Mouse (Mus musculus) skeletal muscle tissue, adult 2 months (tissue): ENCODE measurements around the gene Mertk.

Experiments
- DNase-seq: peaks from one replicate; pipeline ENCODE4 v3.0.0-alpha.2; 2012; ENCODE audit warnings: low read depth, low spot score

Gene Mertk

DNA sequence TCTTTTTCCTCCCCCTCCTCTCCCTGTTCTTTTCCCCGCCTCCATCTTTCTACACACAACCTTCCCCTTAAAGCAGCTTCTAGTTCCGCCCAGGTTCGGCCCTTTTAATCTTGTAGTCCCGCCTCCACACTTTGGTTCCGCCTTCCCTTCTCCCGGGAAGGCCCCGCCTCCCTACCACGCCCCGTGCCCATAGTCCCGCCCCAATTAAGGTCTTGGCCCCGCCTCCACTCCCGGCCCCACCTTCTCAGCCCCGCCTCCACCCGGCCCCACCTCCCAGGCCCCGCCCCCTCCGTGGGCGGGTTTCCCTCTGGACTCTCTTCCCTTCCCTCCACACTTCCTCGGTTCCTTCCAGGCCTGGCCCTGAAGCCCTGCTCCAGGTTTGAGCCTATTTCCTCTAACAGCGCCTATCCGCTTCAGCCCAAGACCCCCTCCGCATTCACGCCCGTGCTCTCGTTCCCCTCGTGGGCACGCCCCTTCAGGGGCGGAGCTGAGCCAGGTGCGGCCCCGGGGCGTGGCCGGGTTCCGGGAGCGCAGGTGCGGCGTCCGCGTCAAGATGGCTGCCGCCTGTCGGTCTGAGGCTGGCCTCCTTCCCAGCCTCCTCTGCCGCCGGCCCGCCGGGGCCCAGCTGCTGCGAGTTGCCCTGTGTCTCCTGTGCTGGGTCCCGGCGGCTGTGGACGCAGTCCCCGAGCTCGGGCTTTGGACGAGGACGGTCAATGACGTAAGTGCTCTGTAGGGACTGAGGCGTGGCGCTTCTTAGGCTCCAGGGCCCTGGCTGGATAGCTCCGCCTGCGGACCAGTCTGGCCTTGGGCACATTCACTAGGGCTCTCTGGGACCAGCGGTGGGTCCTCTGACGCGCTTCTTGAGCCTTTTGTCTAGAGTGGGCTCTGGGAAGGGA, 119.3 kb downstream of the Mertk start, which contains the start of gene Tmem87b:
TSS of gene Tmem87b (plus strand) at position 333 of the 896 bp plus-strand sequence.
- peak; percentile 97 for DNase-seq

DNA sequence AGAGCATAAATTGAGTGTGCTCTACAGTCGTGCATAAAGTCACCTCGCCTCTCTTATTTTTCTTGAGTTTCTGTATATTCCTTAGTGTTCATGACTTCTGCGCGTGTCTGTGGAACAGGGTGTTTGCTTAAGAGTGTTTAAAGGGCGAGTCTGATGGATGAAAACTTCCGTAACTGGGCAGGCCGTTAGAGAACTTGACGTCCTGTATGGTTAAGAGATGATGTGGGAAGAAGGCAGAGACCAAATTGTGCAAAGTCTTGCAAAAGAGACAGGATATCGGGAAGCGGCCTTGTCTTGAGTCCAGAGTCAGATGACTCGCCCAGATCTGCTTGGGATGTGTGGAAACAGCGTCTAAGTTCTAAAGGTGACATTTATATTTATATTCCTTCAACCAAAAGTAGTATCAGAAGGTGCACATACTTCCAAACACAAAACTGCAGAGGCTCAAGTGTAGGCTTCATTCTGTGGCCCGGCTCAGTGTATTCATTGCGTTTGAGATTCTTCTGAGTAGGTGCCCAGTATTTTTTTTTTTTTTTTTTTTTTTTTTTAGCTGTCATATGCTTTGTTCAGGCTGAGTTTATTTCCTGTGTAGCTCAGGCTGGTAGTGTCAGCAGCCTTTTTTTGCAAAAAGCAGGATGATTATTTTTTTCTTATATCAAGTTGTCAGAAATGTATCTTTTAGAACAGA, 120.3 kb downstream of the Mertk start:
- DNase-seq, result peak; percentile 45

- DNase-seq, result no peak
Measured at GRCm38 (mm10) chr2:128820631-128821030, 121.9 kb downstream of the Mertk start.

DNA sequence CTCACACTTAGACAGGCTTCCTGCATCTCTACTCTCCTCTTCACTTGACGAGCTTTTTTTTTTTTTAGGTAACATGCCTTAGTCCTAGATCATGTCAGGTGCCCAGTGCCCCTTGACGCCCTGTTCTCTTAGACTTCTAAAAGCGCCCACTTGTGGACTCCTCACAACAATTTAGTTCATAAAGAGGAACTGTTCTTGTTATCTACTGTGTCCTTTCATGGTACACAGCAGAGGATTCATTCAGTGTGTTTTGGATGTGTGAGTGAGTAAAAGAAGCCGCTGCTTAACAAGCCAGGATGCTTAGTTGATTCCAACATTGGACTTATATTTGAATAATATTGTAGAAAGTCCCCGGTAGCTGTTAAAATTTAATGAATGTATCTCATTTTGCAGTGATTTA, 125.1 kb downstream of the Mertk start:
- DNase-seq, result no peak

- no peak for DNase-seq
Measured at GRCm38 (mm10) chr2:128827787-128828186, 129.0 kb downstream of the Mertk start.

DNA sequence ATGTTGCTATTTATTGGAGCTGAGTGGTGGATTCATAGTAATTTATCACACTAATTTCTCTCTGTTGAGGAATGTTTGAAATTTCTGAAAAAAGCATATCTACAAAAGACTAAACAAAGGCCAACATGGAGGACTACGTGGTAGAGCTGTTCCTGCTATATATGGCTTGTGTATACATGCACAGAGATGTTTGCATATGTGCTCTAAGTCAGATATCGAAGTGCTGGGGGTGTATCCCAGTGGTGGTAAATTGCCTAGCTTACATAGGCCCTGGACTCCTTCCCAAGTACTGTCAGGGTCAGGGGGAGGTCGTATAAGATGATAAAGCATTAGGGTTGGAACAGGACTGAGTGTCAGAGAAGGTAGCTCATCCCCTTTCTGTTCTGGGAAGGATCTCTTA, 133.9 kb downstream of the Mertk start:
- DNase-seq, result no peak

DNA sequence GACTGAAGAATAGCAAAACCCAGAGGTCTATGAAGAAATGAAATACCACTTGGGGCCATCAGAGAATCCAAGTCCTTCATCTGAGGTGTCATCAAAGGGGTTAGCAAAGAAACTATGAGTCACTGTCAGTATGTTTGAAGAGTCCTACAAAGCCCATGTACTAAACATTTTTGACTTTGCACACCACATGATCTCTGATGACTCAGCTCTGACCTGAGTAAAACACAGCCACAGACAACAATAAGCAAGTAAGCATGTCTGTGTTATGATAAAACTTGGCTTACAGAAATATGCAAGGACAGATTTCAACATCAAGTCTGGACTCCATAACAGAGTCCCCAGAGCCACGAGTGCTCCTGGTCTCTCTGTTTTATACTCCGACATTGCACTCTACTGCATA, 134.3 kb downstream of the Mertk start:
- DNase-seq, result no peak

GRCm38 (mm10) chr2:128833435-128833834, 134.7 kb downstream of the Mertk start:
- no peak for DNase-seq

DNA sequence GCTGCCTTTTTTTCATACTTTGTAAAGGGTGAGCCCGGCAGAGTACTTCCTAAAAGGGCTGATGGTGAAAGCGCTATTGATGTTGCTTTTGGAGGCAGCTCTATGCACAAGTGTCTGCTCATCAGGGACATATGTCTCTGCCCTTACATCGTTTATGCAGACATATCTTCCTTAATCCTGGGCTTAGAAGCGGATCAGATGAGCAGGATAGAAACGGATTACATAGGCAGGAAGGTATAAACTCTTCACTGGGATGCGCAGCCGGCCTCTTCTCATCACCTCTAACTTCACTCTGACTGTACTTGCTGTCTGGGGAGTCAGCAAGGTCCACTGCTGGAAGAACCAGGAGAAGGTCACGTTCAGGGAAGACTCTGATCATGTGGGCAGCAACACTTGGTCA, 138.8 kb downstream of the Mertk start:
- DNase-seq, result no peak

GRCm38 (mm10) chr2:128838611-128839010, 139.9 kb downstream of the Mertk start:
- no peak for DNase-seq

- DNase-seq, result no peak
Measured at GRCm38 (mm10) chr2:128839501-128839900, 140.7 kb downstream of the Mertk start.

- no peak for DNase-seq
Measured at GRCm38 (mm10) chr2:128842437-128842836, 143.7 kb downstream of the Mertk start.

DNA sequence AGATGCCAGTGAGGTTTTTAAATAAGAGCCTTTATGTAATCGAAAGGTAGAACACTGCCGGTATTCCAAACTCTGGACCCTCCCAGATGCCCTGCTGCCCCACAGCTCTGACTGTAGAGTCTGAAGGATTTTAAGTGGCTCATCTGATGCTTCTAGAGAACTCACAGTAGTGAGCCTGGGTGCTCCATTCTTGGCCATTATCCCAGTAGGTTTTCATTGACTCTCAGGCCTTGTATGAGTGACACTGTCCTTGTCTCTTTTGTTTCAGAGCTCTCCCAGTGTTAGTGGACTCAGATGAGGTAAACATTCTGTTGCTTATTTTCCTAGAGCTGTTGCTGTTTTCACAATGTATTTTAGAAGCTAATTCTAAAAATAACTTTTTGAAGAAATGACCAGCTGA, 151.3 kb downstream of the Mertk start:
- DNase-seq, result no peak
